Mouse (Mus musculus) lung, embryonic 15.5 days (tissue): ENCODE results near the gene B4gat1. TPM values are rescaled to one million over a fixed set of nuclear protein-coding genes. Genes with fewer than 3 reads are reported as not detected.

Experiments
- ATAC-seq: fragments of 200-750 bp; cut with Nextera tagmentation; 2 replicates; pipeline ENCODE4 v1.8.0; 2017; ENCODE audit warnings: moderate number of reproducible peaks, borderline replicate concordance; ENCODE audit not compliant: low FRiP score, low TSS enrichment; ENCODE audit errors: extremely low read depth
- H3K27ac ChIP-seq: fragments of 300-500 bp; sonication (generic); 2 replicates; pipeline ENCODE4 v1.5.1; 2015; ENCODE audit warnings: moderate library complexity, mild to moderate bottlenecking, inconsistent platforms
- H3K27me3 ChIP-seq: fragments of 300-500 bp; sonication (generic); 2 replicates; pipeline ENCODE4 v1.6.1; 2015; ENCODE audit warnings: inconsistent platforms
- H3K36me3 ChIP-seq: fragments of 300-500 bp; sonication (generic); 2 replicates; pipeline ENCODE4 v1.6.1; 2015; ENCODE audit warnings: inconsistent platforms
- H3K4me1 ChIP-seq: fragments of 300-500 bp; sonication (generic); 2 replicates; pipeline ENCODE4 v1.6.1; 2015; ENCODE audit warnings: inconsistent platforms
- H3K4me2 ChIP-seq: fragments of 300-500 bp; sonication (generic); 2 replicates; pipeline ENCODE4 v1.6.1; 2015; ENCODE audit warnings: inconsistent platforms, mild to moderate bottlenecking, moderate library complexity
- H3K4me3 ChIP-seq: fragments of 300-500 bp; sonication (generic); 2 replicates; pipeline ENCODE4 v1.5.1; 2015; ENCODE audit warnings: mild to moderate bottlenecking, inconsistent platforms
- H3K9ac ChIP-seq: fragments of 300-500 bp; sonication (generic); 2 replicates; pipeline ENCODE4 v1.6.1; 2015; ENCODE audit warnings: inconsistent platforms
- H3K9me3 ChIP-seq: fragments of 300-500 bp; sonication (generic); 2 replicates; pipeline ENCODE4 v1.6.1; 2016; ENCODE audit warnings: inconsistent platforms
- WGBS: fragments of 180-500 bp; shearing (Covaris S2); methylation state at CpG from one replicate; pipeline ENCODE4 v1.1.7; 2015; 5-methylcytosine and 5-hydroxymethylcytosine counted together
- polyA plus RNA-seq: library from polyadenylated mRNA; unstranded; fragments of >200 nt; fragmentation: Nextera tagmentation; extraction: Ambion mirVana; gene quantifications from 2 replicates; pipeline ENCODE4 v1.2.1, GENCODE M21; 2015

B4gat1 gene
- polyA plus RNA-seq, 1 experiment from 2014 or later: 53.0 TPM

- H3K9ac ChIP-seq: no peak overlapping the region
- no peak overlapping the region for H3K4me3 ChIP-seq
- no peaks in the 10 kb centered on the region for H3K9me3 ChIP-seq
- peaks cover 11% of the 10 kb centered on the region for H3K36me3 ChIP-seq
- no peak overlapping the region for H3K27ac ChIP-seq
- H3K4me2 ChIP-seq: peak overlapping the region; percentile 55
- peaks cover 15% of the 10 kb centered on the region for H3K27me3 ChIP-seq
- H3K4me1 ChIP-seq: peaks cover 35% of the 10 kb centered on the region
- no peak for ATAC-seq
- 29% methylated on average over 25 of the region's 25 CpGs for WGBS
Measured at GRCm38 (mm10) chr19:5052166-5052822, 13.7 kb downstream of the B4gat1 start.

GRCm38 (mm10) chr19:5052853-5053252, 14.2 kb downstream of the B4gat1 start:
- Histone ChIP-seq H3K27ac (no peak overlapping the region), H3K4me3 (no peak overlapping the region), H3K9me3 (no peaks in the 10 kb centered on the region), H3K9ac (no peak overlapping the region), H3K4me2 (no peak overlapping the region), H3K27me3 (peaks cover 15% of the 10 kb centered on the region), H3K36me3 (peaks cover 5% of the 10 kb centered on the region), H3K4me1 (peaks cover 40% of the 10 kb centered on the region)
- ATAC-seq: no peak
- WGBS: 65% methylated on average over 17 of the region's 17 CpGs

DNA sequence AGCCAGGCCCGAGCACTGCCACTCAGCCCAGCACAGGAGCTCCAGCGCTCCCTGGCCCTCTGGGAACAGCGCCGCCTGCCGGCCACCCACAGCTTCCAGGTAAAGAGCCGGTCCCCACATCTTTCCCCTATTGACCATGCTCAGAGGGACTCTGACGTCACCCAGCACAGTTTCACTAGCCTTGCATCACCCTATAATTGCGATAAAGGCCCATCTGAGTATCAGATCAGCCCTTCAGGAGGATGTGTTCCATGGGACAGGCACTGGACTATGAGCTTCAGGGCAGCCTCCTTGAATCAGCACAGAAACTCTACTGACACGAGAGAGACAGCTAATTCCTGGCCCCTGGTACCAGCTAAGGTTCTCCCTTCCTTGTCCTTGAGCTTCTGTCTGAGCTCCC, 15.3 kb downstream of the B4gat1 start:
- Histone ChIP-seq H3K36me3 (peaks cover 4% of the 10 kb centered on the region), H3K9ac (no peak overlapping the region), H3K4me3 (no peak overlapping the region), H3K27ac (no peak overlapping the region), H3K4me1 (peaks cover 51% of the 10 kb centered on the region), H3K27me3 (peaks cover 15% of the 10 kb centered on the region), H3K9me3 (no peaks in the 10 kb centered on the region), H3K4me2 (no peak overlapping the region)
- WGBS: 19% methylated on average over 9 of the region's 9 CpGs
- no peak for ATAC-seq

GRCm38 (mm10) chr19:5056251-5056650, 17.6 kb downstream of the B4gat1 start:
- Histone ChIP-seq H3K4me3 (no peak overlapping the region), H3K27ac (no peak overlapping the region), H3K4me1 (peaks cover 60% of the 10 kb centered on the region), H3K9me3 (no peaks in the 10 kb centered on the region), H3K9ac (no peak overlapping the region), H3K27me3 (peaks cover 15% of the 10 kb centered on the region), H3K4me2 (no peak overlapping the region), H3K36me3 (no peaks in the 10 kb centered on the region)
- ATAC-seq: no peak
- 11% methylated on average over 6 of the region's 6 CpGs for WGBS

- no peaks in the 10 kb centered on the region for H3K9me3 ChIP-seq
- H3K27ac ChIP-seq: peak overlapping the region; percentile 87
- WGBS: 16% methylated on average over 16 of the region's 16 CpGs
- no peak overlapping the region for H3K4me3 ChIP-seq
- H3K4me2 ChIP-seq: peak overlapping the region; percentile 32
- no peak for ATAC-seq
- H3K27me3 ChIP-seq: peaks cover 3% of the 10 kb centered on the region; the same call in 1 of the 2 replicates
- H3K36me3 ChIP-seq: no peaks in the 10 kb centered on the region
- H3K9ac ChIP-seq: no peak overlapping the region
- H3K4me1 ChIP-seq: peaks cover 55% of the 10 kb centered on the region
Measured at GRCm38 (mm10) chr19:5057876-5058775, 19.5 kb downstream of the B4gat1 start.

- H3K4me3 ChIP-seq: no peak overlapping the region
- no peaks in the 10 kb centered on the region for H3K36me3 ChIP-seq
- H3K9me3 ChIP-seq: no peaks in the 10 kb centered on the region
- peak overlapping the region; percentile 87 for H3K27ac ChIP-seq
- 0 out of 2 replicates have a peak overlapping the region, but pooled peaks have one; percentile 5 for H3K9ac ChIP-seq
- no peaks in the 10 kb centered on the region for H3K27me3 ChIP-seq
- H3K4me1 ChIP-seq: peaks cover 55% of the 10 kb centered on the region
- ATAC-seq: peak; percentile 54
- peak overlapping the region; percentile 32 for H3K4me2 ChIP-seq
- WGBS: 8% methylated on average over 10 of the region's 10 CpGs
Measured at GRCm38 (mm10) chr19:5058801-5059771, 20.5 kb downstream of the B4gat1 start.

DNA sequence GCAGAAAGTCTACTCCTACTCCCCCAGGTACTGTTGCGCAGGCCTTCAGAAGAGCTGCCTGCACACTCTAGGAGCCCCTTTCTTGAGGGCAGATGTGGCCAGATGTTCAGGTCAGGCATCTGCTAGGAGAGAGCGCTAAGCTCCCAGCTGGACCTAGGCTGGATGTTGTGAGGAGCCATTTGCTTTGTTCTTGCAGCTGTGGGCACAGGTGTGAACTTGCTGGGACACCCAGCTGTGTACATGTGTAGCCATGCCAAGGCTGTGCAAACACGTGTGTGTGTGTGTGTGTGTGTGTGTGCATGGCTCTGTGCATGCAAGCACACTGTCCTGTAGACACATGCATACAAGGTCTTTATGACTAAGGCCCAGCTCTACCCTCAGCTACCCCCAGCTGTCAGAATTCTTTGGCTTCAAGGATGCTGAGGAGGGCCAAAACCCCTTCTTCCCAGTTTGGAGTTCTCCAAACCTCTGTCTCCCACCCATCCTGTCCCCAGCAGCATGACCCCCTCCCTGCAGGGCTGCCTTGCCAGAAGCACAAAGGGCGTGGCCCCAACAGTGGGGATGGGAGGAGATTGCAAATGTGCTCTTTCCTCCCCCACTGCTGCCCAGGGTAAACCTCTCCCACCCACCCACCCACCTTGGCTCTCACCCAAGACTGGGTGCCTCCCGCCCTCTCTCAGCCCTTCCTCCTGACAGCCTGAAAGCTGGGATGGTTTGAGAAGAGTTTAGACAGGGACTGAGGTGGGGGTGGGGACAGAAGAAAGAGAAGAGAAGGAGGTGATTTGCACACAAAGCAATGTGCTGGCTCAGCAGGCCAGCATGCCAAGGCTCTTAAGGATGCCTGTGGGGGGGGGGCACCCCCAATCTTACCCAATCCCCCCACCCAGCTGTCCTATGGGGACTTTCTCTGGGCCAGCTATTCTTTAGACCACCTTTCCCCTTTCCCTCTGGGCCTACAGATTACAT, 22.0 kb downstream of the B4gat1 start:
- no peak overlapping the region for H3K4me3 ChIP-seq
- no peak overlapping the region for H3K4me2 ChIP-seq
- peak; percentile 64 for ATAC-seq
- no peaks in the 10 kb centered on the region for H3K9me3 ChIP-seq
- H3K4me1 ChIP-seq: peaks cover 62% of the 10 kb centered on the region
- H3K36me3 ChIP-seq: no peaks in the 10 kb centered on the region
- peak overlapping the region; percentile 87 for H3K27ac ChIP-seq
- 25% methylated on average over 5 of the region's 5 CpGs for WGBS
- no peaks in the 10 kb centered on the region for H3K27me3 ChIP-seq
- no peak overlapping the region for H3K9ac ChIP-seq

DNA sequence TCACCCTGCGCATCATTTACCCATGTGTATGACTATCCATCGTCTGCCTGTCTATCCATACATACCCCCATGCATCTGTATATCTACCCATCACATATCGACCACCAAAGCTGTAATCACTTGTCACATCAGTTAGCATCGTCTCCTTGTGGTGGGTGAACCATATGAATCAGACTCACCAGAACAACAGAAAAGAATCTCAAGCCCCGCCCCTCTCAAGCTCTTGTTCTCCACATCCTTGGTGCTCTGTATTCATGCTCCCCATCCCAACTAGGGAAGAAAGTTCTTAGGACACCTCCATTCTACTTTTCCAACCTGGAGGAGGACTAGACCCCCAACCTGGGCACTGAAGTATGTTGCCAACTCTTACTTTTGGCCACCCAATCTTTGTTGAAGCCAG, 23.4 kb downstream of the B4gat1 start:
- H3K4me2 ChIP-seq: no peak overlapping the region
- H3K27me3 ChIP-seq: peaks cover 4% of the 10 kb centered on the region; the same call in 1 of the 2 replicates
- no peak overlapping the region for H3K4me3 ChIP-seq
- WGBS: 69% methylated on average over 5 of the region's 5 CpGs
- H3K9ac ChIP-seq: no peak overlapping the region
- peaks cover 62% of the 10 kb centered on the region for H3K4me1 ChIP-seq
- H3K36me3 ChIP-seq: no peaks in the 10 kb centered on the region
- no peaks in the 10 kb centered on the region for H3K9me3 ChIP-seq
- H3K27ac ChIP-seq: no peak overlapping the region
- no peak for ATAC-seq

- H3K27ac ChIP-seq: no peak overlapping the region
- peaks cover 62% of the 10 kb centered on the region for H3K4me1 ChIP-seq
- 70% methylated on average over 6 of the region's 6 CpGs for WGBS
- H3K27me3 ChIP-seq: peaks cover 8% of the 10 kb centered on the region; the same call in 1 of the 2 replicates
- H3K4me2 ChIP-seq: no peak overlapping the region
- no peak for ATAC-seq
- H3K4me3 ChIP-seq: no peak overlapping the region
- no peak overlapping the region for H3K9ac ChIP-seq
- no peaks in the 10 kb centered on the region for H3K9me3 ChIP-seq
- H3K36me3 ChIP-seq: no peaks in the 10 kb centered on the region
Measured at GRCm38 (mm10) chr19:5062446-5062845, 23.8 kb downstream of the B4gat1 start.

GRCm38 (mm10) chr19:5065104-5065503, 26.5 kb downstream of the B4gat1 start:
- ATAC-seq: no peak
- H3K9ac ChIP-seq: no peak overlapping the region
- H3K4me1 ChIP-seq: peaks cover 59% of the 10 kb centered on the region
- no peak overlapping the region for H3K4me3 ChIP-seq
- no peaks in the 10 kb centered on the region for H3K9me3 ChIP-seq
- no peak overlapping the region for H3K4me2 ChIP-seq
- H3K27ac ChIP-seq: no peak overlapping the region
- H3K27me3 ChIP-seq: peaks cover 32% of the 10 kb centered on the region
- no peaks in the 10 kb centered on the region for H3K36me3 ChIP-seq
- 25% methylated on average over 7 of the region's 7 CpGs for WGBS
